Mouse (Mus musculus): ENCODE results near the gene Zfp276.

- TF ChIP-seq CTCF (IDR thresholded peaks at IDR 0.05; ENCODE audit: low read depth) (no peak), EP300 (optimal IDR thresholded peaks at IDR 0.05) (no peak)
These were observed 63.9 kb downstream of the Zfp276 start for GRCm38 (mm10) chr8:123317781-123318466.
